Mouse (Mus musculus) hindbrain, embryonic 14.5 days (tissue): ENCODE results near the gene Cep250. TPM values are rescaled to one million over a fixed set of nuclear protein-coding genes. Genes with fewer than 3 reads are reported as not detected.
"Not testable (repeated sequence)": the region's sequence is repeated elsewhere in the genome, so short reads cannot be mapped to it uniquely, and the experiment has no call there.

ENCODE experiments used
- ATAC-seq: fragments of 200-750 bp; cut with Nextera tagmentation; 2 replicates; pipeline ENCODE4 v1.8.0; 2017; ENCODE audit warnings: moderate number of reproducible peaks, mild to moderate bottlenecking, moderate TSS enrichment, moderate library complexity; ENCODE audit not compliant: low FRiP score
- DNase-seq: peaks from one replicate; pipeline ENCODE4 v3.0.0-alpha.2; 2015; ENCODE audit warnings: low spot score
- H3K27ac ChIP-seq: fragments of 300-500 bp; sonication (generic); 2 replicates; pipeline ENCODE4 v1.5.1; 2014; ENCODE audit warnings: mild to moderate bottlenecking, moderate library complexity
- H3K27me3 ChIP-seq: fragments of 300-500 bp; sonication (generic); 2 replicates; pipeline ENCODE4 v1.6.1; 2014; ENCODE audit warnings: mild to moderate bottlenecking, low read length, mixed read lengths; ENCODE audit not compliant: control insufficient read depth, insufficient read depth
- H3K36me3 ChIP-seq: fragments of 300-500 bp; sonication (generic); replicated peaks from 2 replicates; pipeline ENCODE4 v1.6.1; 2014; ENCODE audit not compliant: control insufficient read depth, insufficient read depth
- H3K4me1 ChIP-seq: fragments of 300-500 bp; sonication (generic); replicated peaks from 2 replicates; pipeline ENCODE4 v1.6.1; 2014; ENCODE audit warnings: antibody characterized with exemption, low read length, mixed read lengths; ENCODE audit not compliant: control insufficient read depth, insufficient read depth
- H3K4me2 ChIP-seq: fragments of 300-500 bp; sonication (generic); replicated peaks from 2 replicates; pipeline ENCODE4 v1.6.1; 2014; ENCODE audit warnings: mild to moderate bottlenecking, moderate library complexity
- H3K4me3 ChIP-seq: fragments of 300-500 bp; sonication (generic); replicated peaks from 2 replicates; pipeline ENCODE4 v1.5.1; 2014; ENCODE audit warnings: mild to moderate bottlenecking, low read length
- H3K9ac ChIP-seq: fragments of 300-500 bp; sonication (generic); 2 replicates; pipeline ENCODE4 v1.6.1; 2014
- H3K9me3 ChIP-seq: fragments of 300-500 bp; sonication (generic); 2 replicates; pipeline ENCODE4 v1.6.1; 2016; ENCODE audit warnings: low read length; ENCODE audit not compliant: control insufficient read depth
- WGBS: fragments of 180-500 bp; shearing (Covaris S2); extraction: QIAGEN DNeasy Blood & Tissue Kit; methylation state at CpG from one replicate; pipeline ENCODE4 v1.1.7; 2014; 5-methylcytosine and 5-hydroxymethylcytosine counted together
- polyA plus RNA-seq: library from polyadenylated mRNA; unstranded; fragments of >200 nt; fragmentation: Nextera tagmentation; extraction: Ambion mirVana; gene quantifications from 2 replicates; pipeline ENCODE4 v1.2.1, GENCODE M21; 2014

Gene Cep250
- polyA plus RNA-seq, result 11.9 and 14.2 TPM in 2 replicates

GRCm38 (mm10) chr2:155956134-155957059 lies at the start of gene Cep250:
Cep250 (plus strand) TSS chr2:155956458.
- DNase-seq (peak; percentile 93), ATAC-seq (peak; percentile 95)
- Histone ChIP-seq H3K27ac (peak within 1 kb of the TSS; percentile 92), H3K9me3 (no peaks in the 10 kb centered on the region), H3K27me3 (no peaks in the 10 kb centered on the region), H3K4me1 (peaks cover 12% of the 10 kb centered on the region), H3K4me2 (peak within 1 kb of the TSS; percentile 74), H3K9ac (peak within 1 kb of the TSS; percentile 93), H3K4me3 (peak within 1 kb of the TSS; percentile 89), H3K36me3 (0 out of 2 replicates have a peak, but pooled peaks cover 8% of the 10 kb centered on the region)
- under 1% methylated on average over 55 of the region's 59 CpGs for WGBS

- WGBS, result 84% methylated on average over 6 of the region's 6 CpGs
- Histone ChIP-seq H3K27ac (no peak overlapping the region), H3K4me3 (no peak overlapping the region), H3K27me3 (no peaks in the 10 kb centered on the region), H3K36me3 (peaks cover 72% of the 10 kb centered on the region), H3K9me3 (no peaks in the 10 kb centered on the region), H3K4me1 (no peaks in the 10 kb centered on the region), H3K4me2 (no peak overlapping the region), H3K9ac (no peak overlapping the region)
- no peak for ATAC-seq
- DNase-seq, result no peak
These were observed 41.6 kb upstream of the Cep250 start for GRCm38 (mm10) chr2:155914684-155915083.

DNA sequence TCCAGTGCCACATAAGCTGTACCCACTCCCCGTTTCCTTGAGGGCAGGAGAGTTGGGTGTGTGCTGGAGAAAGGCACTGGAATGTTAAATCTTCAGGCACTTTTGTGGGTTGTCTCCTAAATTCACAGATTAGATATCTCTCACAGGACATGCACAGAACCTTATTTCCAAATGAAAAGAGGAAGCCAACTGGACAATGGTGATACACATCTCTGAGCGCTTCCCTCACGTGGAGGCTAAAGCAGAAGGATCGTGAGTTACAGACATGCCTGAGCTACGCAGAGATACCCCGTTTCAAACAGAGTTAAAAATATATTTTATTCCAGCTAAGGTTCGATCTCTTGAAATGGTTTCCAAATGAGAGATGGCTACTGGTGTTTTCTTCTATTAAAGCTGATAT lies 33.1 kb upstream of the Cep250 start:
- H3K36me3 ChIP-seq, result peaks cover 30% of the 10 kb centered on the region
- H3K4me3 ChIP-seq, result no peak overlapping the region
- H3K4me1 ChIP-seq, result no peaks in the 10 kb centered on the region
- no peak overlapping the region for H3K27ac ChIP-seq
- no peak for ATAC-seq
- no peaks in the 10 kb centered on the region for H3K9me3 ChIP-seq
- H3K4me2 ChIP-seq, result no peak overlapping the region
- no peak for DNase-seq
- H3K9ac ChIP-seq, result no peak overlapping the region
- WGBS, result 95% methylated on average over 7 of the region's 7 CpGs
- no peaks in the 10 kb centered on the region for H3K27me3 ChIP-seq

DNA sequence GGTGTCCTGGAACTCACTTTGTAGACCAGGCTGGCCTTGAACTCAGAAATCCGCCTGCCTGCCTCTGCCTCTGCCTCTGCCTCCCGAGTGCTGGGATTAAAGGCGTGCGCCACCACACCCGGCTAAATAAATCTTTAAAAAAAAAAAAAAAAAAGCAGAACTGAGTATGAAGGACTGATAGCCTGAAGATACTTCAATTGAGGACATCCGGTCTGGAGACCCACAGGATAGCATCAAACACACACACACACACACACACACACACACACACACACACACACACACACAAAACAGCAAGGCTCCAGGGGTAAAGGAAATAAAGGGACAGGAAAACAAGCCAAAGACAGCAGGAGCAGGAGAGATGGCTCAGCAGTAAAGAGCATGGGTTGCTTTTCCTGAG lies 31.0 kb upstream of the Cep250 start:
- H3K9ac ChIP-seq, H3K4me3 ChIP-seq, H3K4me2 ChIP-seq, H3K9me3 ChIP-seq, H3K27ac ChIP-seq, H3K27me3 ChIP-seq, DNase-seq, ATAC-seq: not testable (repeated sequence)
- Histone ChIP-seq H3K4me1 (peaks cover 10% of the 10 kb centered on the region), H3K36me3 (0 out of 2 replicates have a peak, but pooled peaks cover 15% of the 10 kb centered on the region)
- WGBS, result 95% methylated on average over 6 of the region's 6 CpGs

- H3K27ac ChIP-seq, result no peak overlapping the region
- peaks cover 15% of the 10 kb centered on the region for H3K4me1 ChIP-seq
- no peaks in the 10 kb centered on the region for H3K9me3 ChIP-seq
- no peak overlapping the region for H3K9ac ChIP-seq
- ATAC-seq, result no peak
- WGBS, result 76% methylated on average over 7 of the region's 7 CpGs
- H3K36me3 ChIP-seq, result 0 out of 2 replicates have a peak, but pooled peaks cover 7% of the 10 kb centered on the region
- peak overlapping the region; percentile 88 for H3K4me2 ChIP-seq
- H3K4me3 ChIP-seq, result peak overlapping the region; percentile 68
- no peaks in the 10 kb centered on the region for H3K27me3 ChIP-seq
- no peak for DNase-seq
These were observed 27.4 kb upstream of the Cep250 start for GRCm38 (mm10) chr2:155928711-155929345.

- under 1% methylated on average over 38 of the region's 38 CpGs for WGBS
These were observed 26.5 kb upstream of the Cep250 start, which contains the start of gene Uqcc1 for GRCm38 (mm10) chr2:155929531-155930442. Uqcc1 (minus strand) TSS chr2:155930310.

DNA sequence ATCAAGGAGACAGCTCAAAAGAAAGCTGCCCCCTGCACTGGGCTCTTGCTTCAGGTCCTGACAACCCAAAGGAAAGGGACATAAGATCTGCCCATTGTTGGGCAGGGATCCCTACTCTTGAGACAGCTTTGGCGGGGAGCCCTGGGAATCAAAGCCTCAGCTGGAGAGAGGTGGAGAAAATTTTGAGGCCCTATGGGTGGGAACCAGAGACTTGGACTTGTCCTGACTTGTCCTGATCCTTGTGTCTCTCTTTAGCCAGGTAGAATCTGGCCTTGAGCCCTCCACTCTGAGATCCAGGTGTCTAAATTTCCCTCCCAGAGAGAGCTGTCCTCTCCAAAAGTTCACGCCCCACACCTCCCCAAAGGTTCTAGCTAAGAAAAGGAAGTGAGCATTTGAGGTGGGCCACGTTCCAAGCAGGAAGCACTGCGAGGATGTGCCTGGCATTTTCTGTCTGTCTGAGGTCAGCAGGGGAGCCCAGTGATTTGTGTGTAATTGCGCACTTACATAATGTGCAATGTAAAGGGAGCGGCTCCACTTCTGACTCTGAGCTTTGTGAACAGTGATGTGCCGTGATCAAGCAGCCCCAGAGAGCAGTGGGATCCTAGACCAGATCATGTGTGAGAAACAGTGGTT lies 16.2 kb upstream of the Cep250 start:
- H3K9me3 ChIP-seq, result no peaks in the 10 kb centered on the region
- H3K27me3 ChIP-seq, result no peaks in the 10 kb centered on the region
- no peak for DNase-seq
- H3K4me3 ChIP-seq, result no peak overlapping the region
- WGBS, result 80% methylated on average over 7 of the region's 7 CpGs
- H3K9ac ChIP-seq, result no peak overlapping the region
- H3K4me1 ChIP-seq, result 0 out of 2 replicates have a peak, but pooled peaks cover 7% of the 10 kb centered on the region
- no peak for ATAC-seq
- no peaks in the 10 kb centered on the region for H3K36me3 ChIP-seq
- no peak overlapping the region for H3K27ac ChIP-seq
- H3K4me2 ChIP-seq, result no peak overlapping the region

More at GRCm38 (mm10) chr2:155929531-155930442, 26.5 kb upstream of the Cep250 start, which contains the start of gene Uqcc1:
- Histone ChIP-seq H3K9me3 (no peaks in the 10 kb centered on the region), H3K36me3 (no peaks in the 10 kb centered on the region), H3K4me2 (peak within 1 kb of the TSS; percentile 88), H3K27ac (peak within 1 kb of the TSS; percentile 83), H3K27me3 (no peaks in the 10 kb centered on the region), H3K9ac (peak within 1 kb of the TSS; percentile 56), H3K4me3 (peak within 1 kb of the TSS; percentile 68), H3K4me1 (peaks cover 15% of the 10 kb centered on the region)
- ATAC-seq, result peak; percentile 96
- peak; percentile 95 for DNase-seq

GRCm38 (mm10) chr2:155940681-155941080 lies 15.6 kb upstream of the Cep250 start, which contains the start of gene Gm15557:
Gm15557 (plus strand) TSS chr2:155940728.
- no peak for DNase-seq
- Histone ChIP-seq H3K27me3 (no peaks in the 10 kb centered on the region), H3K4me2 (no peak within 1 kb of the TSS), H3K4me1 (0 out of 2 replicates have a peak, but pooled peaks cover 7% of the 10 kb centered on the region), H3K4me3 (no peak within 1 kb of the TSS), H3K9ac (no peak within 1 kb of the TSS), H3K9me3 (no peaks in the 10 kb centered on the region), H3K27ac (no peak within 1 kb of the TSS), H3K36me3 (no peaks in the 10 kb centered on the region)
- ATAC-seq, result no peak
- WGBS, result 82% methylated on average over 3 of the region's 3 CpGs
